Mouse (Mus musculus) midbrain, postnatal 0 days (tissue): ENCODE data around the gene Gipc3. TPM values are rescaled to one million over a fixed set of nuclear protein-coding genes. Genes with fewer than 3 reads are reported as not detected.

Experiments
- ATAC-seq: fragments of 200-750 bp; cut with Nextera tagmentation; 2 replicates; pipeline ENCODE4 v1.8.0; 2017; ENCODE audit warnings: moderate number of reproducible peaks, mild to moderate bottlenecking, moderate TSS enrichment, moderate library complexity; ENCODE audit not compliant: low FRiP score
- DNase-seq: peaks from one replicate; pipeline ENCODE4 v3.0.0-alpha.2; 2015; ENCODE audit warnings: low spot score
- H3K27ac ChIP-seq: fragments of 300-500 bp; sonication (generic); 2 replicates; pipeline ENCODE4 v1.5.1; 2014; ENCODE audit warnings: low read depth, mild to moderate bottlenecking, low read length, mixed read lengths
- H3K27me3 ChIP-seq: fragments of 300-500 bp; sonication (generic); 2 replicates; pipeline ENCODE4 v1.6.1; 2014; ENCODE audit warnings: low read length, control low read depth, mixed read lengths; ENCODE audit not compliant: insufficient read depth
- H3K36me3 ChIP-seq: fragments of 300-500 bp; sonication (generic); 2 replicates; pipeline ENCODE4 v1.6.1; 2014; ENCODE audit warnings: low read length, control low read depth, mixed read lengths; ENCODE audit not compliant: insufficient read depth
- H3K4me1 ChIP-seq: fragments of 300-500 bp; sonication (generic); 2 replicates; pipeline ENCODE4 v1.6.1; 2014; ENCODE audit warnings: mild to moderate bottlenecking, control low read depth, antibody characterized with exemption, low read length, mixed read lengths; ENCODE audit not compliant: insufficient read depth
- H3K4me2 ChIP-seq: fragments of 300-500 bp; sonication (generic); 2 replicates; pipeline ENCODE4 v1.6.1; 2014; ENCODE audit warnings: low read depth, mild to moderate bottlenecking, low read length, mixed read lengths; ENCODE audit not compliant: poor library complexity, severe bottlenecking
- H3K4me3 ChIP-seq: fragments of 300-500 bp; sonication (generic); 2 replicates; pipeline ENCODE4 v1.5.1; 2014; ENCODE audit warnings: low read depth, mild to moderate bottlenecking, low read length, moderate library complexity
- H3K9ac ChIP-seq: fragments of 300-500 bp; sonication (generic); replicated peaks from 2 replicates; pipeline ENCODE4 v1.6.1; 2014; ENCODE audit warnings: mild to moderate bottlenecking, low read length, moderate library complexity, mixed read lengths; ENCODE audit not compliant: poor library complexity, severe bottlenecking
- H3K9me3 ChIP-seq: fragments of 300-500 bp; sonication (generic); 2 replicates; pipeline ENCODE4 v1.6.1; 2016; ENCODE audit warnings: low read length, control low read depth
- CTCF ChIP-seq: IDR thresholded peaks from 2 replicates; pipeline ENCODE4 v1.5.1; 2016; ENCODE audit warnings: antibody characterized with exemption, mild to moderate bottlenecking
- WGBS: fragments of 180-500 bp; shearing (Covaris S2); extraction: QIAGEN DNeasy Blood & Tissue Kit; methylation state at CpG from one replicate; pipeline ENCODE4 v1.1.7; 2014; 5-methylcytosine and 5-hydroxymethylcytosine counted together
- polyA plus RNA-seq: library from polyadenylated mRNA; unstranded; fragments of >200 nt; fragmentation: Nextera tagmentation; extraction: Ambion mirVana; gene quantifications from 2 replicates; pipeline ENCODE4 v1.2.1, GENCODE M21; 2015
- total RNA-seq: library from RNA; depleted of rRNA; stranded (reverse); fragments of >200 nt; gene quantifications from 2 replicates; pipeline ENCODE4 v1.2.3, GENCODE M21; 2014

Gene Gipc3
- total and polyA plus RNA-seq, 2 experiments from 2014 or later, result 0.16 TPM; not detected in 1

- Histone ChIP-seq H3K4me2 (peak within 1 kb of the TSS; percentile 20; the same call in 1 of the 2 replicates), H3K36me3 (no peaks in the 10 kb centered on the region), H3K9ac (no peak within 1 kb of the TSS), H3K27me3 (no peaks in the 10 kb centered on the region), H3K4me1 (peaks cover 18% of the 10 kb centered on the region), H3K27ac (no peak within 1 kb of the TSS), H3K9me3 (no peaks in the 10 kb centered on the region), H3K4me3 (peak within 1 kb of the TSS; percentile 70; the same call in 1 of the 2 replicates)
- no peak for TF ChIP-seq CTCF
- ATAC-seq (no peak), DNase-seq (no peak)
- 81% methylated on average over 9 of the region's 9 CpGs for WGBS
Observed at GRCm38 (mm10) chr10:81291511-81292104, 51.5 kb downstream of the Gipc3 start, which contains the start of gene Tjp3. TSS of gene Tjp3 (minus strand) at chr10:81291581.

- 17% methylated on average over 24 of the region's 24 CpGs for WGBS
- Histone ChIP-seq H3K36me3 (no peaks in the 10 kb centered on the region), H3K4me2 (peak overlapping the region; percentile 20; the same call in 1 of the 2 replicates), H3K4me3 (peak overlapping the region; percentile 11; the same call in 1 of the 2 replicates), H3K27ac (no peak overlapping the region), H3K9me3 (no peaks in the 10 kb centered on the region), H3K4me1 (peaks cover 18% of the 10 kb centered on the region), H3K27me3 (no peaks in the 10 kb centered on the region), H3K9ac (no peak overlapping the region)
- no peak for DNase-seq
- TF ChIP-seq CTCF, result no peak
- ATAC-seq, result no peak
Observed at GRCm38 (mm10) chr10:81290698-81291460, 52.2 kb downstream of the Gipc3 start.

GRCm38 (mm10) chr10:81289811-81290210 lies 53.3 kb downstream of the Gipc3 start:
- no peaks in the 10 kb centered on the region for H3K27me3 ChIP-seq
- no peak for ATAC-seq
- no peak overlapping the region for H3K4me3 ChIP-seq

GRCm38 (mm10) chr10:81289278-81289677 lies 53.8 kb downstream of the Gipc3 start:
- TF ChIP-seq CTCF, result peak; percentile 93
- 5% methylated on average over 7 of the region's 7 CpGs for WGBS

More at GRCm38 (mm10) chr10:81289811-81290210, 53.3 kb downstream of the Gipc3 start:
- no peak overlapping the region for H3K9ac ChIP-seq
- DNase-seq, result no peak
- H3K4me2 ChIP-seq, result no peak overlapping the region
- H3K9me3 ChIP-seq, result no peaks in the 10 kb centered on the region
- TF ChIP-seq CTCF, result no peak
- H3K27ac ChIP-seq, result no peak overlapping the region
- 60% methylated on average over 14 of the region's 14 CpGs for WGBS
- no peaks in the 10 kb centered on the region for H3K36me3 ChIP-seq
- H3K4me1 ChIP-seq, result peaks cover 13% of the 10 kb centered on the region

GRCm38 (mm10) chr10:81288601-81289000 lies 54.5 kb downstream of the Gipc3 start:
- DNase-seq (no peak), ATAC-seq (no peak)
- H3K9ac ChIP-seq, result no peak overlapping the region
- H3K4me2 ChIP-seq, result no peak overlapping the region
- 42% methylated on average over 6 of the region's 6 CpGs for WGBS
- H3K4me1 ChIP-seq, result 0 out of 2 replicates have a peak, but pooled peaks cover under 1% of the 10 kb centered on the region
- H3K36me3 ChIP-seq, result no peaks in the 10 kb centered on the region
- TF ChIP-seq CTCF, result peak; percentile 62
- no peak overlapping the region for H3K27ac ChIP-seq
- no peaks in the 10 kb centered on the region for H3K9me3 ChIP-seq
- H3K4me3 ChIP-seq, result no peak overlapping the region
- no peaks in the 10 kb centered on the region for H3K27me3 ChIP-seq

More at GRCm38 (mm10) chr10:81289278-81289677, 53.8 kb downstream of the Gipc3 start:
- H3K9me3 ChIP-seq, result no peaks in the 10 kb centered on the region
- H3K9ac ChIP-seq, result no peak overlapping the region
- H3K27me3 ChIP-seq, result no peaks in the 10 kb centered on the region
- DNase-seq (peak; percentile 73), ATAC-seq (no peak)
- H3K36me3 ChIP-seq, result no peaks in the 10 kb centered on the region
- H3K4me2 ChIP-seq, result no peak overlapping the region
- peaks cover 7% of the 10 kb centered on the region for H3K4me1 ChIP-seq
- H3K4me3 ChIP-seq, result no peak overlapping the region
- no peak overlapping the region for H3K27ac ChIP-seq
